Mouse (Mus musculus): ENCODE data around the gene Gm20538.

DNA sequence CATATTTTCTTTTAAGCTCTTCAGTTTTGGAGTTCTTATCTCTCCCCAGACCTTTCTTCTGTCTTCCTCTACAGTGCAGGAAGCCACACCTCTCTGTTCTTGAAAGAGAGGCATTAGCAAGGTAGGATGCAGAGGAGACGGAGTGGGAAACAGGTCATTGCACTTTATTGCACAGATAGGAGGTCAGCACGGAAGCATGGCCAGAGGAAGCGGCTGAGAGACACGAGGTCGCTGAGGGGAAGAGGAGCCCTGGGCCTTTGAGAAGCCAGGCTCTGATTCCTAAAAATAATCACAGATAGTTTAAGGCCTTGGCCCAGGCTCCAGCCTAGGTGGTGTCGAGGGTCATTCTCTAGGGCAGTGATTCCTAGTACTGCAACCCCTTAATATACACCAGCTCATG is 36.9 kb downstream of the Gm20538 start:
- no peak for TF ChIP-seq CTCF (IDR thresholded peaks at IDR 0.05; ENCODE audit: borderline replicate concordance, insufficient read depth, low read depth, low read length)
- TF ChIP-seq POLR2A (IDR thresholded peaks at IDR 0.05; ENCODE audit: borderline replicate concordance, insufficient read depth, low read length), result no peak

Data from cerebellum, adult 2 months (tissue).